Mouse (Mus musculus): ENCODE results near the gene Ube2b.

Ube2b gene

DNA sequence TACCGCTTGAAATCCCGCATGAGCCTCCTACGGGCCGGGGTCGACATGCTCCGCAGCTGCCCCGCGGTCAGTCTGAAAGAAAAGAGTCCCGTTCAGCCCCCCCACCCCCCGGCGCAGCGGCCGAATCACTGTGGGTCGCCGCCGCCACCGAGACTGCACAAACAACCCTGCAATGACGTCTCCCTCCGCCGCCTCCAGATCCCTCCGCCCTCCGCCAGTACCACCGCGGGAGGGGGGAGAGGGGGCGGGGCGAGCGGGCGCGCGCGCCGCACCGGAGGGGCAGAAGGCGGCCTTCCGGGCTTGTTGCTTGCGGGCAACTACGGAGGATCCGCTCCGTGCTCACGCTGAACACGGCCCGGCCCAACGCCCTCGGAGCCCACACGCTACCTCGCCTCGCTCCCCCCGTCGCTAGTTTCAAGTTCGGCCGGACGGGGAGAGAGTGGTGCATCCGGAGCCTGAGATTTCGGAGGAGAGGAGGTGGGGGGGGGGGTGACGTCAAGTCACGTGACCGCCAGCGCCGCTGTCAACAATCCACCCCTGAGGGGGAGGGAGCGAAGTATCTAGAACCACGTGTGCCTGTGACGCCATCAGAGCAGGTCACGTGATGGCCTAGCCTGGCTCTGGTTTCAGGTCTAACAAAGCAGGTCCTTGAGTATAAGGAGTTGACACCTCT lies at the start of gene Ube2b:
Ube2b (minus strand) TSS at position 473 of the 673 bp plus-strand sequence.
- peak; percentile 97 to 98 for DNase-seq (ENCODE audit: low spot score in 2 of 2)

GRCm38 (mm10) chr11:52046446-52047165 lies 46.0 kb upstream of the Ube2b start:
- DNase-seq (ENCODE audit: low spot score in 2 of 2) = no peak

GRCm38 (mm10) chr11:52044156-52044555 lies 43.6 kb upstream of the Ube2b start:
- DNase-seq (ENCODE audit: low spot score in 2 of 2) = no peak

- no peak for DNase-seq (ENCODE audit: low spot score in 2 of 2)
Observed at GRCm38 (mm10) chr11:52043224-52043623, 42.7 kb upstream of the Ube2b start.

DNA sequence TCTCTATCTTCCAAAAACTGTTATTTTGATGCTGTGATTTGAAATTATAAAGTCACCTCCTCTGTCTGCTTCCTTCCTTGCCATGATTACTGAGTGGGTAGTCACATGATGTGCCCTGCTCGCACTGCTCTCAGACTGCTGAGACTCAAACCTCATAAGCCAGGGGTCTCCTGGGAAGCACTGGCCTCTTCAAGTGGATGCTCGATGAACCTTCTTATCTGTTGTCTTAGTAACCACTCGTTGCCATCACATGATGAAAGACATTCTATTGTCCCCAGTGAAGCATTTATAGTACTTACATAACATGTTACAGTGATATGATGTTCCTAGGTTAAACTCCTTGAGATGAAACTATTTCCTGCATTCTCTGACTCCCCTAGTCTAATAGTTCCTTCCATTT lies 37.1 kb upstream of the Ube2b start:
- no peak for DNase-seq (ENCODE audit: low spot score in 2 of 2)

- DNase-seq (ENCODE audit: low spot score in 2 of 2) = no peak
Observed at GRCm38 (mm10) chr11:52035905-52036304, 35.3 kb upstream of the Ube2b start.

DNA sequence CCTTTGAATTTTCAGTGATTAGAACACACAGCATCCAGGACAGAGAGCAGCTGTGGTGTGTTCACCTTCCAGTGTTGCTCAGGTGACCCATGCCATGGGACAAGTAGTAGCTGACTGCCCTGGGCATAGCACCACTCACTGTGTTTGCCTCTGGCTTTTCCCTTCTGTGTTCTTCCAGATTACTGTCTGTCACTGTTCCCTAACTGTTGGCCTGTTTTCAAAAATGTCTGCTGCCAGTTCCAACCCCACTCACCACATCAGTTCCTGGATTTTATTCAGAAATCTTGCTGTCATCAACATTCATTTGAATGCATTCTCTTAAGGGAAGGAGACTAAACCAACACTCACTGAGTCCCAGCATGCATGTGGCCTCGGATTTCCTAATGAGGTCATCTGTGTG lies 33.4 kb upstream of the Ube2b start:
- no peak for DNase-seq (ENCODE audit: low spot score in 2 of 2)

- no peak for DNase-seq (ENCODE audit: low spot score in 2 of 2)
Observed at GRCm38 (mm10) chr11:52032356-52032755, 31.8 kb upstream of the Ube2b start.

GRCm38 (mm10) chr11:52018217-52018616 lies 17.7 kb upstream of the Ube2b start:
- no peak for DNase-seq (ENCODE audit: low spot score in 2 of 2)

- no peak for DNase-seq (ENCODE audit: low spot score in 2 of 2)
Observed at GRCm38 (mm10) chr11:52011541-52011940, 11.0 kb upstream of the Ube2b start.

GRCm38 (mm10) chr11:52011011-52011410 lies 10.4 kb upstream of the Ube2b start:
- DNase-seq (ENCODE audit: low spot score in 2 of 2) = no peak

DNA sequence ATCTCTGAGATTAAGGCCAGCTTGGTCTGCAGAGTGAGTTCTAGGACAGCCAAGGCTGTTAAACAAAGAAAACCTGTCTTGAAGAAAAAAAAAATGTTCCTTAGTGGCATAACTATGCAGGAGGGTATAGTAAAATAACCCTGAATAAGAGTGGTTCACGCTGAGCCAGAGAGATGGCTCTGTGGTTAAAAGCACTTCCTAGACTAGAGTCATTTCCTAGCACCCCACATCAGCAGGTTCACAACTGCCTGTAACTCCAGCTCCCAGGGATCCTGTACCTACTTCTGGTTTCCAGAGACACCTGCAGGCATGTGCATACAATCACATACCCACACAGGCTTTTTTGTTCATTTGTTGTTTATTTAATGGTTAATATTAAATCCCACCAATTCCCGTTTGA lies 5.0 kb upstream of the Ube2b start:
- no peak for DNase-seq (ENCODE audit: low spot score in 2 of 2)

- peak; percentile 74 to 87 for DNase-seq (ENCODE audit: low spot score in 2 of 2)
Observed at GRCm38 (mm10) chr11:52003772-52004528, 3.4 kb upstream of the Ube2b start, which contains the start of gene Cdkl3. TSS of gene Cdkl3 (plus strand) at chr11:52004221.

DNA sequence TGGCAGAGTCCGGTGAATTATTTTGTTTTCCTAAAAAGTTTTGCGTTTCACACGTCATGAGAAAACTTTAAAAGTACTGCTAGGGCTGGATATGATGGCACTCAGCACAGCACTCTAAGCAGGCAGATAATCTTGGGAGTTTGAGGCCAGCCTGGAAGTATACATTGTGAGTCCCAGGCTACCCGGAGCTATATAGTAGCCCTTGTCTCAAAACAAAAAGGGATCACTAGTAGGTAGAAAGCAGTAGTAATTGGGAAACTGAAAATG lies 2.9 kb upstream of the Ube2b start:
- no peak for DNase-seq (ENCODE audit: low spot score in 2 of 2)

DNA sequence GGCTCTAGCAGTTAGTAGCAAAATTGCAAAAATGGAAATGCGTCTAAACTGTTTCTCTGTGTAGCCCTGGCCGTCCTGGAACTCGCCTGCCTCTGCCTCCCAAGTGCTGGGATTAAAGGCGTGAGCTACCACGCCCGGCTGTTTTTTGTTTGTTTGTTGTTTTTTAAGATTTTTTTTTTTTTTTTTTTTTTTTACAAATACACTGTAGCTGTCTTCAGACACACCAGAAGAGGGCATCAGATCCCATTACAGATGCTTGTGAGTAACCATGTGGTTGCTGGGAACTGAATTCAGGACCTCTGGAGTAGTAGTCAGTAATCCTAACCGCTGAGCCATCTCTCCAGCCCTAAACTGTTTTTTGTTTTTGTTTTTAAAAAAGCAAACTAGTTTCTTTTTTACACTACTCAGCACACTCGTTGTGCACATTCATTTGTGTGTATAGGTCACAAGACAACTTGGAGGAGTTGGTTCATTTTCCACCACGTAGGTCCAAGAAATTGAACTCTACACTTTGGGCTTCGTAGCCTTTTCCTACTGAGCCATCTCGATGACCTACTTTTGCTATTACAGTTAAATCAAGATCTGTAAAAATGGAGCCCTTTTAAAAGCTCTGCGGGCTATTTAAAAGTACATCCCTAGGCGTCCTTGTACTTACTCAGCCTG lies 2.4 kb upstream of the Ube2b start:
- no peak for DNase-seq (ENCODE audit: low spot score in 2 of 2)

GRCm38 (mm10) chr11:52001861-52002260 lies 1.3 kb upstream of the Ube2b start:
- DNase-seq (ENCODE audit: low spot score in 2 of 2) = no peak

DNA sequence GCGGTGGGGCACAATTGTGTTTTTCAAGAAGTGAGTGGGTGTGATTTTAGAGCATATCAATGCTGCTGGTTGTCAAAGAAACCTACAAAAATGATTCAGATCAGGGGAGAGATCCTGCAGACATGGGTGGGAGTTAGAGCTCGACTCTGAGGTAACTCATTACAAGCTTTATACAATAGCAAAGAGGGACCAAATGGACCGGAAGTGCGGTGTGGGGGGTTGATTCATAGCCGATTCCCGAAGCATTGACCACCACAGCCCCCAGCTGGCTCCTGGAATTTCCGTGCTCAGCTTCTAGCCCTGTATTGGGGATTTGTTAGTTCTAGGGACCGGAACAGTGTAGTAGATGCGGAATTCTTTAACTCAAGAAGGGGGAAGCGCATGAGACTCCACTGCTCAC lies 779 bp upstream of the Ube2b start:
- DNase-seq (ENCODE audit: low spot score in 2 of 2) = no peak

DNA sequence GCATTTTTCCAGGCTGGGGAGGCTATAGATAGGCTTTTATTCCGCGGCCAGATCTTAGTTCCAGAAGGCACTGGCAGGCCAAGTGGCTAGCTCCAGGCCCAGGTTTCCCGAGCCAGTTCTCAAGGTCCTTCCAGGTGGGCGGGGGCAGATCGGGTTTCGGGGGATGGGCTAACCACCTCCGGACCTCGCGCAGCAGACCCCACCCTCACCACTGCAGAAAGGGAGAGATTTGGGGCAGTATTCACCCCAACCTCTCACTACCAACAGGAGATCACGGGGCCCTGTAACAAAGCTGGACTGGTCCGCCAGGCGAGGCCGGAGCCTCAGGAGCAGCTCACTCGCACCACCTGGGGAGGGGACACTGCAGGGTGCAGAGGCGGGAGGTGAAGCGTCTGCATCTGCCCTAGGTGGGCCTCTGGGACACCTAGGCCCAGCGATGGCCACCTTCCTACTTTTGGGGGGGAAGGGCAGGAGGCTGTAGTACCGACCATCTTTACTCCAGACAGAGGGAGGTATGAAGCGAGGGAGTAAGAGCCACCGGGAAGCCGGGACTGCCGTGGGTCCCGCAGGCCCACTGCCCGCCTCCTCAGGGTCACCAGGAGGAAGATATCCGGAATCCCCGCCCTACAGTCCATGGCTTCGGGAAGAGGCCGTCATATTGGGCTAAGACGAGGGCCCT lies 812 bp downstream of the Ube2b start:
- DNase-seq (ENCODE audit: low spot score in 2 of 2) = peak; percentile 31 to 39

DNA sequence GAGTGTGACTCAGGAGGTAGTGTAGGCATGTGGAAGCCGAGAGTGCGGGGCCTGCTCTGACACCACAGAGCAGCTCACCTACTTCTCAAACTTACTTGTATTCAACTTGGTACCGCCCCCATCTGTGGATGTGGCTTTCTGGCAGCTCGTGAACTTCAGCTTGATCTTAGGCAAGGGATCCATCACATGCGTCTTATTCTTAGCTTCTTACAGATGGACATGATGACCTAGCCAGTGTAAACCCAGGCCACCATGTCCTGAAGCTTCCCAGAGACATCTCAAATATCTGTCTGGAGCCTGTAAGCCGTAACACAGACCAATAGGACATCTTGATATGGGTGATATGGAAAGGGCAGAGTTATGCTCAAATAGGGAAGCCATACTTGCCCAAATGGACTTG lies 28.9 kb downstream of the Ube2b start:
- DNase-seq (ENCODE audit: low spot score in 2 of 2) = no peak

- DNase-seq (ENCODE audit: low spot score in 2 of 2) = no peak
Observed at GRCm38 (mm10) chr11:51969511-51969910, 31.1 kb downstream of the Ube2b start.

- no peak for DNase-seq (ENCODE audit: low spot score in 2 of 2)
Observed at GRCm38 (mm10) chr11:51968896-51969295, 31.7 kb downstream of the Ube2b start.

All from cerebellum, postnatal 4 days (tissue).